Mouse (Mus musculus) gastrocnemius, postnatal 4 days (tissue): Measurements from ENCODE around the gene Gm5849. TPM values are rescaled to one million over a fixed set of nuclear protein-coding genes. Genes with fewer than 3 reads are reported as not detected.
"Not testable (repeated sequence)": the region's sequence is repeated elsewhere in the genome, so short reads cannot be mapped to it uniquely, and the experiment has no call there.

Experiments used
- DNase-seq, 2 experiments: peaks; one replicate each; pipeline ENCODE4 v3.0.0; 2021 to 2022; ENCODE audit warnings: low spot score in 2 of 2, mixed read lengths in 2 of 2
- long read RNA-seq, 2 experiments: library from polyadenylated mRNA; stranded (forward); transcript quantifications; one replicate each; pipeline ENCODE4 v2.0.0; 2021
- total RNA-seq, 2 experiments: library from RNA; stranded (reverse); gene quantifications; 2 replicates each; pipeline ENCODE4 v1.2.3; 2021

The Gm5849 gene
- not detected for total RNA-seq
- long read RNA-seq, experiment 1 = 0 reads
- long read RNA-seq, experiment 2 = 0 reads

DNA sequence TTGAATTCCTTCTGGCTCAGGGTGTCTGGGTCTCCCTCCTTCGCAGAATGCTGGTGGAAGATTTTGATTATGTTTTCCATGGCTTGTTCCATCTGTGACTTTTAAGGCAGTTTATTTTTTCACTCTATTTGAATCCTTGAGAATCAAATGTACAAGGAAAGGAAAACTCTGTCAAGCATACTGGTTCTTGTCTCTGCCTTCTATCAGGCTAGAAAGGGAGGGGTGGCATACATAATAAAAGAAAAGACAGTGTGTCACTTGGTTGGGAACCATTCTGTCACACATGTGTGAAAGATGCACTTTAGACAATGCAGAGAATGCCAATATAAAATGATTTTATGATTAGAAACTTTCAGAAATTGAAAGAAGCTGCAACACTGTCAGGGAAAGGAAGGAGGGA is at the start of gene Gm5849:
TSS of gene Gm5849 (minus strand) at position 101 of the 400 bp plus-strand sequence.
- not testable (repeated sequence) for DNase-seq

DNA sequence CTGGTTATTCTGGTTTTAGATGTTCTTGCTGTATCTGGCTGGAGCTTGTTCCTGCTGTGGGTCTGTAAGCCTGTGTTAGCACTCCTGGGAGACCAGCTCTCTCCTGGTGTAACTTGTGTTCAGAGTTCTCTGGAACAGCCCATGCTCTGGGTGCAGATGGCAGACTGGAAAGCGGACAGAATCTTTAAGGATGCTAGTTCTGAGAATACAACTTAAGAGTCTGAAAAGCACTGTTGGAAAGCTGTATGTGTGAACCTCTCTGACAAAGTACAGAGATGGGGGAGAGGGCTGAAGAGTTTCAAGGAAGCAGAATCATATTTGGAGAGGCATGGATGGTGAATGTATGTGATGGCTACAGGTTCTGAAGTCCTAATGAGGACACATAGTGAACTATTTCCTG is 28.0 kb downstream of the Gm5849 start:
- no peak for DNase-seq

DNA sequence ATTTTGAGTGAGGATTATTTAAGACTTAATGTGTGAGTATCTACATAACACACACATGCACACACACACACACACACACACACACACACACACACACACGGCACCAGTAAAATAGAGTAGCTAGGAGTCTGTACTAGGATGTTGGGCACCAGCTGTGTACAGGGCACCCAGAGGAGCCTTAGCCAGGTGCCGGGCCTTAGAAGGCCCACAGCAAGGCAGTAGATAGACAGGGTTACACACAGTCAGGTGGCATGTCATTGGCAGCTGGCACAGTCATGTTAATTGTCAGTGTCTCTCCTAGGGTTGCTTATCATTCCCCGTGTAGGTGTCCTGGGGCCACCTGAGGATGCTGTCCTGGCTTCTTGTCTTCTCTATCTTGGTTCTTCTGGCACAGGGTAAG is 51.1 kb downstream of the Gm5849 start, which contains the start of gene Pglyrp4:
TSS of gene Pglyrp4 (plus strand) at position 301 of the 400 bp plus-strand sequence.
- DNase-seq = no peak

Other genes starting within 250 kb of the Gm5849 start
- gene S100a16, start 240.6 kb downstream of the Gm5849 start, total RNA-seq = 100 to 1,000 TPM; 117 to 124 TPM
- 1 to 10 TPM; 1.4 to 2.3 TPM for gene S100a3, start 217.3 kb downstream of the Gm5849 start, total RNA-seq
- gene S100a2, start 187.6 kb downstream of the Gm5849 start, total RNA-seq = not detected
- gene Gm42674, start 176.0 kb downstream of the Gm5849 start, total RNA-seq = not detected
- gene S100a4, start 174.1 kb downstream of the Gm5849 start, total RNA-seq = 10 to 100 TPM; 15.7 to 17.2 TPM
- not detected for gene S100a5, start 169.4 kb downstream of the Gm5849 start, total RNA-seq
- 100 to 1,000 TPM; 140 to 154 TPM for gene S100a6, start 165.0 kb downstream of the Gm5849 start, total RNA-seq
- under 1 TPM in 1 of 2 experiments, not detected in 1; 0.29 TPM for gene S100a7a, start 123.9 kb downstream of the Gm5849 start, total RNA-seq
- gene S100a8, start 108.9 kb downstream of the Gm5849 start, total RNA-seq = 10 to 100 TPM in 1 of 2 experiments, 1 to 10 TPM in 1; 4.5 to 11.8 TPM
- gene S100a9, start 82.2 kb downstream of the Gm5849 start, total RNA-seq = 10 to 100 TPM in 1 of 2 experiments, 1 to 10 TPM in 1; 3.2 to 14.2 TPM
- not detected for gene Pglyrp4, start 51.0 kb downstream of the Gm5849 start, total RNA-seq